Mouse (Mus musculus) left cerebral cortex, postnatal 10 days (tissue): ENCODE measurements at regions not wholly inside any gene's neighbourhood (a gene's known extent, or its start where the extent isn't known, plus 50 kb on each side); places are given as distances from the start of the nearest gene placed in this dataset.
A peak's percentile ranks its signal among the peaks of the same experiment; 100 is the strongest.
"Not testable (repeated sequence)": the region's sequence is repeated elsewhere in the genome, so short reads cannot be mapped to it uniquely, and the experiment has no call there.

Experiments used
- DNase-seq, 2 experiments: peaks; one replicate each; pipeline ENCODE4 v3.0.0; 2021 to 2022; ENCODE audit warnings: low spot score in 2 of 2, mixed read lengths in 1 of 2; ENCODE audit errors: extremely low spot score in 1 of 2
- intact Hi-C: fragments of 180-260 bp; cut with DNase I; formaldehyde crosslinking; loops from one replicate; pipeline ENCODE4 v1.15.1; 2025

DNA sequence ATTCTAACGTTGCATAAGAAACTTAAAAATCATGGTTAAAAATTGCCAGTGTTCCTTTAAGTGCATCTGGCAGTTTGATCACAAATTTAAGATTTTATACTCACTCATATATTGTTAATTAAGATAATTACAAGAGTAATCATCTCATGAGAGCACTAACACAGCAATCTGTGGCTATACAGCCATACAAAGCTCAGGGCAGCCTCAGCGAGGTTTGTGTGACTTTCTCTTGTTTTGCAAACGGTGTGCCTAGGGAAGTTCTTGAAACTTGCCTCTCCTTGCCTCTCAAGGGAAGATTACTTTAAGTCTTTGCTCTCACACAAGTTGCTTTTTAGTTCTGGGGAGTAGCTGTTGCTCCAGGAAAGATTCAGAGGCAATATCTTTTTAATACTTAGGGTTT lies 58.1 kb upstream of the Slc1a4 start:
- intact Hi-C loops = no loop called here
- no peak for DNase-seq

DNA sequence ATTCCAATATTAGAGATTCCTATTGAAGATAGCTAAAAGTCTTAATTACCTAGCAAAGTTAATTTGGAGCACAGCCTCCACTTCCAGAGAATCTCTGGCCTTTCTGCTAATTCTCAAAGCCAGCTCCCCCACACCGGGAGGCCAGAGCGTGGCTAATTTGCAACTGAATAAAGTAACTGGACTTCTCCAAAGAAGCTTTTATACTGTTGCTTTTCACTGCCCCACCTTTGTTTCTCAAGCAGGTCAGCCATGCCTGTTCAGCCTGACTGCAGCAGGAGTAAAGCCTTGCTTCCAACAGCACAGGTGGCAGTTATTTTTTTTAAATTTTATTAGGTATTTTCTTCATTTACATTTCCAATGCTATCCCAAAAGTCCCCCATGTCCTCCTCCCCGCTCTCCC lies 60.8 kb upstream of the Slc1a4 start:
- DNase-seq, intact Hi-C loops: not testable (repeated sequence)

DNA sequence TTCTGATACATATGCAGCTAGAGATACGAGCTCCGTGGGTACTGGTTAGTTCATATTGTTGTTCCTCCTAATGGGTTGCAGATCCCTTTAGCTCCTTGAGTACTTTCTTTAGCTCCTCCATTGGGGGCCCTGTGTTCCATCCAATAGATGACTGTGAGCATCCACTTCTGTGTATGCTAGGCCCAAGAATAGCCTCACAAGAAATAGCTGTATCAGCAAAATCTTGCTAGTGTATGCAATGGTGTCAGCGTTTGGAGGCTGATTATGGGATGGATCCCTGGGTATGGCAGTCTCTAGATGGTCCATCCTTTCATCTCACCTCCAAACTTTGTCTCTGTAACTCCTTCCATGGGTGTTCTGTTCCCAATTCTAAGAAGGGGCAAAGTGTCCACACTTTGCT lies 61.3 kb upstream of the Slc1a4 start:
- DNase-seq, intact Hi-C loops: not testable (repeated sequence)

DNA sequence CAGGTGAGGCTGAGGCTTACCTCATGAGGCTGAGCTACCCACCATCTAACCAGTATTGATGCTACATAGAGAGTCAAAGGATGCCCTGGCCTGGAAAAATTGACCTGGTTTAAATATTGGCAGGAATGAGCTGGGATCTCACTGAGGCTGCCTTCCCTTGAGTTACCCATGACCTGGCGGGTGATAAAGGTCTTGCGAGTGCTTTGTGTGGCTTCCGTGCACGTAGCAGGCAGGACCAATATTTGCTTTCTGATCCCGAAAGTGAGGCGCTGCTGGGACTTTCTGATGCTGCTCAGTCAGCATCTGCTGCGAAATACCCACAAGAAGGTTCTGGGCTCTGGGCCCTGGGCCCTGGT lies 63.3 kb upstream of the Slc1a4 start:
- intact Hi-C loops = loop anchor here (5.0 kb wide), 1 partner anchor 64 kb away; the partner anchor contains the start of gene Slc1a4

DNA sequence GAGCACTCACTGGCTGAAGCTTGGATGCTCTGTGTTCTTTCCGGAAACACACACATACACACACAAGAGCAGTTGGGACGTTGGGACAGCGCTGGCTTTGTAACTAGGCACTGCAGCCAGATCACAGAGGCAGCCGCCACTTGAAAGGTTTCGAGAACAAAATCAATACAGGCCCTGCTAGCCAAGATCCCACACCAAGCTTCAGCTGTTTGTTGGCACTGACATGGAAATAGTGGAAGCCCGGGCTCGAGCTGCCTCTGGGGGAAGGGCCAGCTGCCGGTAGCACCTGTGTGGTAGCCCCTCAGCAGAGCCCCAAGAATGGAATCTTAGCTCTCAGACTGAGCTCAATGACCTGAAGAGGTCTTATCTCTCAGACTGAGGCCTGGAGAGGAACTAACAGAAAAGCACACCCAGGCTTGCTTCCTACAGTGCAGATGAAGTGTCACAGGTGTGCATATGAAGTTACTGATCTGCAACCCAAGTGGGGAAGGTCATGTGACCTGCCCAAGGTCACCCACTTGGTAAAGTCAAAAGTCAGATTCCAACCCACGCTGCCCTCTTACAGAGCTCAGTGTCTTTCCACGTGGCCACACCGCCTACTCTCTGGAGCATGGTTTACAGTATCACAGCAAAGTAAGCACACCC lies 63.8 kb upstream of the Slc1a4 start:
- DNase-seq = peak in 1 of 2 experiments; percentile 62

More for the DNA sequence above, 63.3 kb upstream of the Slc1a4 start:
- no peak for DNase-seq

DNA sequence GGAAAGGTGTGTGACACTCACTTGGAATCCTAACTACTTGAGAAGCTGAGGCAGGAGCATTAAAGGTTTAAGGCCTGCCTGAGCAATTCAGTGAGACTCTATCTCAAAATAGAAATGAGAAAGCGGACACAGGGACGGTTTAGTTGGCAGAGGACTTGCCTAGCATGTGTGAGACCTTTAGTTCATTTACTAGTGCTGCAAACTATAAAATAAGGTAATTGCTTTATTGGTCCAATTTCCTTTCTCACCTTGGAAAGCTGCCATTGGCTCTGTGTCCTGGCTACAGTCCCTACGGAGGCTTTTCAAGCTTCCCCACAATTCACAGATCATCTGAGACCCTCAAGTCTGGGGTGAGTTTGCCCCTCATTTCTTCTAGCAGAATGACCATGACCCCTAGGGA lies 64.4 kb upstream of the Slc1a4 start:
- DNase-seq = no peak
- intact Hi-C loops = loop anchor here (5.0 kb wide), 1 partner anchor 65 kb away; the partner anchor contains the start of gene Slc1a4

More for the DNA sequence above, 63.8 kb upstream of the Slc1a4 start:
- intact Hi-C loops = loop anchor here (5.0 kb wide), 1 partner anchor 64 kb away; the partner anchor contains the start of gene Slc1a4

DNA sequence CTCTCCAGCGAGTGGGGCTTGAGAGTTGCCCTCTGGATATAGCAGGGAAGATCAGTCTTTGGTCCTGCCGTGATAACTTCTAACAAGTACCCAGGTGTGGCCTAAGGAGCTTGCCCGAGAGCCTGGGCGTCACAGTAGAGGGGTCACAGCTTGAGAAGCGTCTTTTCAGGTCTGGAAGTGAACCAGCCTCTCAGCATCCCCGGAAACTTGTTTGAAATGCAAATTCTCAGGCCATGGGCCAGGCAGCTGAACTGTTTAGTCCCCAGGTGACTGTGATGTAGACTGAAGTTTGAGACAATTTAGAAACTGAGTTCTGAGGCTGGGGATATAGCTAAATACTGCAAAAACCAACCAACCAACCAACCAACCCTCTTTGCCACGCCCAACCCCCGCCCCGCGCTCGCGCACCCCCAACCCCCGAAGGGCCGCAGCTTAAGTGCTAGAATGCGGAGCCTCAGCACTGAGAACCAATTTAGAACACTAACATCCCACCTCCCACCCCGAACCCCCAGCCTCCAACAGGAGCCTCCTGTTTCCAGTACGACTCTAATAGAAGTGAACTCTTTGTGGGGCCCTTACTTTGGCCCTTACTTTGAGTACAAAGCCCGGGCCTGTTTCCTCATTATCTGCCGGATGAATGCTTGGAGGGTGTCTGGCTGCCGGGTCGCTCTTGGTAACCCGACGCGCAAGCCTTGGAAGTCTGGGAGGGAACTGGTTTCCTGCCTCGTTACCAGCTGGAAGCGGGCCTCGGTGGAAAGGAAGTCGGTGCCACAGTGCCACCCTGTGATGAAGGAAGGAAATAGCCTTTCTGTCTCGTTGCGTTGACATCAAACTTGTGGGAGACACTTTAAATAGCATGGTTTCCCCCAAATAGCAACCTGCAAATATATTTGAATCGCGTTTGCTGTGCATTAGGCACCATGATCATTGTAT lies 68.1 kb upstream of the Slc1a4 start:
- peak; percentile 82 to 91 for DNase-seq
- intact Hi-C loops = loop anchor here (5.0 to 10.0 kb wide), 2 partner anchors 268 to 576 kb away; no protein-coding TSS in a partner anchor

DNA sequence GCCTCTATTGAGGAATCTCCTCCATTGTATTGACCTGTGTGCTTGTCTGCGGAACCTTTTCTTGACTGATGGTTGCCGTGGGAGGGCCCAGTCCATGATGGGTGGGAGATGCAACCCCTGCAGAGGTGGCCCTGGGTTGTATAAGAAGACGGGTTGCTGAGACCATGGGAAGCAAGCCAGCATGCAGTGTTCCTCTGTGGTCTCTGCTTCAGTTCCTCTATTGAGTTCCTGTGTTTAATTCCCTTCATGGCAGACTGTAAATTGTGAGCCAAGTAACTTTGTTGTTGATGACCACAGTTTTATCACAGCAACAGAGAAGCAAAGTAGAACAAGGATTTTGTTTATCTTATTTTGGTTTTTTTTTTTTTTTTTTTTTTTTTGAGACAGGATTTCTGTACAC lies 70.9 kb upstream of the Slc1a4 start:
- DNase-seq = no peak
- intact Hi-C loops = loop anchor here (2.0 to 10.0 kb wide), 3 partner anchors 141 to 579 kb away; no protein-coding TSS in a partner anchor

DNA sequence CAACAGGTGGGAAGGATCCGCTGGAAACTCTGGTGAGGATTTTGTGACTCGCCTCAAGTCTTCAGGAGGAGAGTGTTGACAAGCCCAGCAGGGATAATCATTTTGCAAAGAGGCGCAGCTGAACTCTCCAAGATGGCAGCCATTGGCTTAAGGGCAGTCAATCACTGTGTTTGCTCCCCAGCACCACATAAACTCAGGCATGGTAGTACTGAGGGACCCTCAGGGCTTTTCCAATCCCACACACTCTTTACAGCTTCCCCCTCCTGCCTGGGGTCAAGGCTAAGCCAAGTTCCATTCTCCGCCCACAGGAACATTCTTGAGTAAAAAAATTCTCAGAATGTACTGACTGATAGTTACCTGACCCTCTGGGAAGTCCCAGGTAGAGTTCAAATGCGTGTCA lies 72.0 kb upstream of the Slc1a4 start:
- no peak for DNase-seq
- intact Hi-C loops = loop anchor here (5.0 to 10.0 kb wide), 2 partner anchors 272 to 580 kb away; no protein-coding TSS in a partner anchor

DNA sequence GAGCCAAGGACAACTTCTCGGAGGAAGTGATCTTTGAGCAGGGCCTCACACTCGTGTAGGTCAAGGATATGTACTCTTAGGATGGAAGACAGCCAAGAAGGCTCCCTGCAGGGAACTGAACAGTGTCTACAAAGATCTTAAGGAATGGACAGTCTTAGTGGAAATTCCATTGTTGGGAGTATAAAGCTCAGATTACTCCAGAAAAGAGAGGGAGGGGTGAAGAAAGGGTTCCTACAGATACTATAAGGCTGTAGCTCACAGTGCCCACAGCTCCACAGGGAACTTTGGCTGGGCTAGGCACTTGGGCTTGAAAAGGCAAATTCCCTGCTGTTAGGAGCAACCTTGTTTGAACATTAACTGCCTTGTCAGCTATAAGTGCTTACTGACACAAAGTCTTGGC lies 85.6 kb upstream of the Slc1a4 start:
- DNase-seq = no peak
- intact Hi-C loops = no loop called here

DNA sequence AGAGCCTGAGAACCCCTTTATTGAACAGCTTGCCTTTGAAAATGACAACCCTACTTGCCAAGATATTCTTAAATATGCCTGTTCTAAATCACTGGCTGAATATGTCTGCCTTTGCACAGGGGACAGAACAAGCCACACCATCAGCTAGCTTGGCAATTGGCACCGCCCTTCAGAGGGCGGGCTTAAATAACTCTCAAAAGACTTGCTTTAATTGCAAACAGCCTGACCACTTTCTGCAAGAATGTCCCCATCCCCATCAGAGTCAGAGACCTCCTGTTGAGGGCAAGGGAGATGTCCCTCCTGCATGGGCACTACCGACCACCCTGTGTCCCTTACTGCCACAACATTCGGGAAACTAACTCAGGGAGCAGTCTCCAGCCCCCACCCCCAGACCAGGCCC lies 88.4 kb upstream of the Slc1a4 start:
- intact Hi-C loops = no loop called here
- DNase-seq = no peak

DNA sequence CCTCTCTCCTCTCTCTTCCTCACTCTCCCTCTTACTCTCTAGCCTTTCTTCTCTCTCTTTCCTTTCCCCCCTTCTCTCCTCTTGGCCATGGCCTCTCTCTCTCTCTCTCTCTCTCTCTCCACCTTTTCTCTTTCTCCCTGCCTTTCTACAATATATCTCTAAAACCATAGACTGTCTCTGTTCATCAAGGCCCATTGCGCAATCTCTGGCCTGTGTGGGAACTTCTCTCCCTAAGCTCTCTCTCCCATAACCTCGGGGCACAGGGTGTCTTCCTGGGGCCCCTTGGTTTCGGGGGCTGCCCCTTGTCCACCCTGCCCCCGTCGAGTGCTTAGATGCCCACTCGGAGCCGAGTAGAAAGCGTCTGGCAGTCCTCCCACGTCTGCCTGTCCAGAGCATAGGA lies 103.5 kb upstream of the Slc1a4 start:
- intact Hi-C loops = no loop called here
- DNase-seq = no peak

DNA sequence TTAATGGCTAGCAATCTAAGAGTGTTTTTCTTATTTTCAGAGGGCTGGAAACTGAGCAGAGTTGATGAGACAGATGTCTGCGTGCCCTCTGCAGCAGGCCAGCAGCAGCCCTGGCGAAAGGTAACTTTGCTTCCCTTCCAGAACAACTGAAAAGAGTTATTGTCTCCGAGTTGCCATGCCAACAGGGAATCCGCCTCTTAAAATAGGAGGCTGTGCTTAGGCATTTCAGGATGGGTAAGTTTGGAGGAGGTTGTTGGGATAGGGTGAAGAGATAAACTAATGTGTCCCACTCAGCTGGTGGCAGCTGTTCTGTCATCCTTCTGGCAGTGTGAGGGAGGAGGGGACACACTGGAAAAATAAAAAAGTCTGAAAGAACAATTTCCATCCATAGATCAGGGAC lies 100.6 kb upstream of the Sertad2 start:
- no peak for DNase-seq
- intact Hi-C loops = no loop called here

DNA sequence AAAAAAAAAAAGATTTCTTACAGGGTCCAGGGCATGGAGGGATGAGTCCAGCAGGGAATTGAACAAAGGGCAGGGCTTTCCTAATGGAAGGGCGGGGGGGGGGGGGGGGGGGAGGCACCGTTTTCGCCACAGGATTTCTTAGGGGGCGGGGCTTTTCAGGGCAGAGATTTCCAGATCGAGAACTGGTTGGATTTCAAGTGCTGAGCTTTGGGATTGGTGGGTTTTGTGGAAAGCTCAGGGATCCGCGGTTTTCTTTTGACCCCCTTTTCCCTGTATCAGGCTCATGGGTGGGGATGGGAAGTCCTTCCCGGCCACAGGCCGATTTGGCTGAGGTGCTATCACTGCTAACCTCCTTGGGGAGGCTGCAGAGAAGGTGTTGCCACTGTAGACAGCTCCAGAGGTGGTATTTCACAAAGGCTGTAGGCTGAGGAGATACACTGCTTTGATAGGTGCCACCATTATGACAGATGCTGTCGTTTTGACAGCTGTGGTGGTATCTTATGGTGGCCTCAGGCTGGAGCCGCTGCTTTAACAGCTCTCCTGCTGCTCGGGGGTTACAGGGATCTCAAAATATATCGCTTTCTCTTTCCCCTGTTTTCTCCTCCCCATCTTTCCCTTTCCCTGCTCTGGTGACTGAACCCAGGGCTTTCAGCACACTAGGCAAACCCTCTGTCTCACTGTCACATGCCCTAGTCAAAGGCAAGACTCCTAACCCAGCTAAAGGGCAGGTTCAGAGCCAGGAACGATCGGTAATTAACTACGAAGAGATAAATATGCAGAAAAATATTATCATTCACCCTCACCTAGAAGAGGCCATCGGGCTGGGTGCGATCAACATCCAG lies 97.8 kb upstream of the Sertad2 start:
- intact Hi-C loops = no loop called here
- no peak for DNase-seq

DNA sequence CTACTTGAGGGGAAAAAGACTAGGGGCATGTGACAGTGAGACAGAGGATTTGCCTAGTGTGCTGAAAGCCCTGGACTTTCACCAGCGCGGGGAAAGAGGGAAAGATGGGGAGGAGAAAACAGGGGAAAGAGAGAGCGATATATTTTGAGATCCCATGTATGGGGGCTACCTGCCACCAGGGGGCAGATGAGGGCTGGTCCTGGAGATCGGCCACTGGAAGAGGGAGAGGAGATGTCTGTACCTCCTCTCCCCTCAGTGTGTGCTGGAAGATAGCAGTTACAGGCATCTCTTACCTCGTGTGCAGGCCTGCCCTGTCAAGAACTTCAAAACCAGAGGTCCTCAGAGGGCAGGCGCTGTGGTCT lies 97.2 kb upstream of the Sertad2 start:
- DNase-seq = peak; percentile 20 to 81
- intact Hi-C loops = no loop called here

DNA sequence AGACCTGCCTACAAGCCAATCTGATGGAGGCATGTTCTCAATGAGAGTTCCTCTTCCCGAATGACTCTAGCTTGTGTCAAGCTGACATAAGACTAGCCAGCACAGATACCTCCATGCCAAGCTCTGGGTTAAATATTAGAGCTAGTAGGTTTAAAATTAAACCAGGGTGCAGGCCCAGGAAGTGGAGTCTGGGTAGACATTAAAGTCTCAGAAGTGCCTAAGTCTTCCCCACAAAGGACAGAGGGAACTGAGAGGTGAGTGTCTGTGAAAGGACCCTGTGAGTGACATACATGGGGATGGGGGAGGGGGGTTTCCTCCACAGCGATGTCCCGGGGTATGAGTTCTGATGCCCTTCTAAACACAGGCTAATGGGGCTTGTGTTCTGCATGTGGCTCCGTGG lies 90.2 kb upstream of the Sertad2 start:
- no peak for DNase-seq
- intact Hi-C loops = no loop called here

DNA sequence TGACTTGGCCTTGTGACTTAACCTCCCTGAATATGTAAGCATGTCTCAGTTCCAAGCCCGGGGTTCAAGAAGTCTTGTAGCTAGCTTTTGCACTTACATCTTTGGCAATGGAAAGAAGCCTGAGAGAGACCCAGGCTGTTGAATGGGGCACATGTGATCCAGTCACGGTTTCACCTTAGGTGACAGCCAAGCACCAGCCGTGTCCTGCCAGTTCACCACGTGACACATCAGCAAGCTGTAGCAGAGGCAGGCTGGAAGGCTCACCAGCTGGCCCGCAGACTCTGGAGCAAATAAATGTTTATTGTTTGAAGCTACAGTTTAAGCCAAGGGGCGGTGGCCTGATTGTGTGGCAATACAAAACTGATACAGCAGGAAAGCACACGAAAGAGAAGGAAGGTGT lies 89.3 kb upstream of the Sertad2 start:
- DNase-seq = no peak
- intact Hi-C loops = loop anchor here (2.0 kb wide), 1 partner anchor 289 kb away; no protein-coding TSS in a partner anchor

DNA sequence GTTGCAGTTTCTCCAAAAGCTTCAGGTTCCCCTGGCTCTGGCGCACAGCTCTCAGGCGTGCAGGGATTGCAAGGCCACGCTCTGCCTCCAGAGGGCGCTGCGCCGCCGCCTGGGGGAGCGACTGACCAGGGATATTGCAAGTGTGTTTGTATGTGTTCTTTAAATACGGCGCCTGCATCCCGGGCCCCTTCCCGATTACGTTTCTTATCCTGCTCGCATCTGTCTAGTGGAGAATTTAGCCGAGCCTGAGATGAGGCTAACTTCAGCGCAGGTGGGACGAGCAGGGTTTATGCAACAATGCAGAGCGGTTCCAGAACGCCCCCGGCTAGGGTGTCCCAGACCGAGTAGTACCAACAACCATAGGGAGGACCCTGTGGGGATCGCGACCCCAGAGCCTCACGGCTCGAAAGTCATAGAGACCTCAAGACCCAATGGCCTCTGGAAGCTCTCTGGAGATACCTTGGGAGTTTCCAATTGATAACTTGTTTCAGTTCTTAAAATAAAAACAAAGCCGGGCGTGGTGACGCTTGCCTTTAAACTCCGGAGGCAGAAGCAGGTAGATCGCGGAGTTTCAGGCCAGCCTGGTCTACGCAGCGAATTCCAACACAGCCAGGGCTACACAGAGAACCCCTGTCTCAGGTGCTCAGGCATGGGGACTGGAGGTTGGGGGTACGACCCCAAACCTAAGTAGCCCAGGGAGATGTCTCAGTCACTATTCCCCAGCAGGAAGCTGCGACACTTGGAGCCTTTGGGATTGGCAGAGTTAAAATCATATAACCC lies 87.8 kb upstream of the Sertad2 start:
- peak; percentile 77 to 85 for DNase-seq
- intact Hi-C loops = loop anchor here (2.0 to 5.0 kb wide), 5 partner anchors 87 to 457 kb away; partner anchors contain the start of gene Sertad2
